Mouse (Mus musculus) kidney, embryonic 15.5 days (tissue): ENCODE measurements around the gene Csf2ra. TPM values are rescaled to one million over a fixed set of nuclear protein-coding genes. Genes with fewer than 3 reads are reported as not detected.
"Not testable (repeated sequence)": the region's sequence is repeated elsewhere in the genome, so short reads cannot be mapped to it uniquely, and the experiment has no call there.

Experiments
- ATAC-seq: fragments of 200-750 bp; cut with Nextera tagmentation; replicated peaks from 2 replicates; pipeline ENCODE4 v1.8.0; 2017; ENCODE audit warnings: moderate TSS enrichment; ENCODE audit not compliant: low FRiP score
- H3K27ac ChIP-seq: fragments of 300-500 bp; sonication (generic); 2 replicates; pipeline ENCODE4 v1.5.1; 2015; ENCODE audit warnings: mild to moderate bottlenecking, inconsistent platforms
- H3K27me3 ChIP-seq: fragments of 300-500 bp; sonication (generic); 2 replicates; pipeline ENCODE4 v1.6.1; 2015; ENCODE audit warnings: inconsistent platforms
- H3K36me3 ChIP-seq: fragments of 300-500 bp; sonication (generic); 2 replicates; pipeline ENCODE4 v1.6.1; 2015; ENCODE audit warnings: inconsistent platforms
- H3K4me1 ChIP-seq: fragments of 300-500 bp; sonication (generic); 2 replicates; pipeline ENCODE4 v1.6.1; 2015; ENCODE audit warnings: inconsistent platforms
- H3K4me2 ChIP-seq: fragments of 300-500 bp; sonication (generic); 2 replicates; pipeline ENCODE4 v1.6.1; 2015; ENCODE audit warnings: moderate library complexity, mild to moderate bottlenecking, inconsistent platforms
- H3K4me3 ChIP-seq: fragments of 300-500 bp; sonication (generic); replicated peaks from 2 replicates; pipeline ENCODE4 v1.5.1; 2015; ENCODE audit warnings: mild to moderate bottlenecking, inconsistent platforms
- H3K9ac ChIP-seq: fragments of 300-500 bp; sonication (generic); 2 replicates; pipeline ENCODE4 v1.6.1; 2015; ENCODE audit warnings: mild to moderate bottlenecking, inconsistent platforms
- H3K9me3 ChIP-seq: fragments of 300-500 bp; sonication (generic); replicated peaks from 2 replicates; pipeline ENCODE4 v1.6.1; 2016; ENCODE audit warnings: inconsistent platforms
- WGBS: fragments of 180-500 bp; shearing (Covaris S2); methylation state at CpG from one replicate; pipeline ENCODE4 v1.1.7; 2015; ENCODE audit warnings: mixed read lengths; 5-methylcytosine and 5-hydroxymethylcytosine counted together
- polyA plus RNA-seq: library from polyadenylated mRNA; unstranded; fragments of >200 nt; fragmentation: Nextera tagmentation; extraction: Ambion mirVana; gene quantifications from 2 replicates; pipeline ENCODE4 v1.2.1, GENCODE M21; 2015

Gene Csf2ra
- polyA plus RNA-seq, 1 experiment from 2014 or later = 46.5 TPM

DNA sequence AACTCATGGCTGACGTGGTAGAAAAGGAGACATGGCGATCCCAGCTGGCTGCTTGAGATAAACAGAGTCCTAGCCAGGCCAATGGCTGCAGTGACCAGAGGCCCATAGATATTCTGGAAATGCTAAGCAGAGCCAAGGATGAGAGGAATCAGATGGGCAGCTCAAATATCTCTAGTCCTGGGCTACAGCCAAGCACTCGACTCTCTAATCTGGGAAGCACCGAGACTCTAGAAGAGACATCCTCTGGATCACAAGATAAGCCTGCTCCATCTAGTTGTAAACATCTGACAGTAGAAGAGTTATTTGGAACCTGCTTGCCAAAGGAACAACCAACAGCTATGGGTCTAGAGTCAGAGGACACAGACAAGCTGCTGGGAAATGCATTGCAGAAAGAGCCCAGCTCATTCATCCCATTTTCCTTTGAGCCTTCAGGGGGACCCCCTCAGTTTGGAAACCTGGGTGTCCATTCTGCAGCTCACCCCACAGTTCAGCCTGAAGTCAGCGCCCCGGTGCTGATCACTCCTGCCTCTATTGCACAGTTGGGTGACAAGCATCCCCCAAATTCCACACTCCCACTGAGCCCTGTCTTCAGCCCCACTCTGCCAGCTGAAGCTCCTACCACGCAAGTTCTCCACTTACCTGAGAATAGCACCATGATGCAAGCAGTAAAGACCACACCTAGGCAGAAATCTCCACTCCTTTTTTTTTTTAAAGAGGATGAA, 28.1 kb upstream of the Csf2ra start:
- no peak overlapping the region for H3K27ac ChIP-seq
- no peaks in the 10 kb centered on the region for H3K27me3 ChIP-seq
- no peak overlapping the region for H3K4me2 ChIP-seq
- no peak overlapping the region for H3K9ac ChIP-seq
- H3K4me3 ChIP-seq = no peak overlapping the region
- 89% methylated on average over 7 of the region's 7 CpGs for WGBS
- ATAC-seq = no peak
- no peaks in the 10 kb centered on the region for H3K4me1 ChIP-seq
- H3K9me3 ChIP-seq = 0 out of 2 replicates have a peak, but pooled peaks cover 2% of the 10 kb centered on the region
- H3K36me3 ChIP-seq = no peaks in the 10 kb centered on the region

DNA sequence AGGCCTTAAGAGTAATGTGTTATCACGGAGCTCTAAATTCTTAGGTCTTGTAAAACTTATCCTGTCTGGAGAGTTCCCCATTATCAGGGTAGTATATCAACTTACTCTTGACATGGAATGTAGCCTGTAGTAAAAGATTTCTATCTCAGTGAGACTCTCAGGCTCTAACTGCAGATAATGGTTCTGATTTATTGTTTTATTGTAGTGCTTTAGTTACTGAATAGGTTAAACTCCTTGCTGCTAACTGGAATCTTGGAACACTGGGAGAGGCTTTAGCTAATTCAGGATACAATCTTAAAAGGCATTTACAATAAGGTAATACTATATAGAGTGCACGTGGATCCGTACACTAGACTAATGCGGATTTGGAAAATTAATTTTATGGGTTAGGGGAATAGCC, 19.1 kb upstream of the Csf2ra start:
- H3K27ac ChIP-seq, H3K9me3 ChIP-seq, H3K36me3 ChIP-seq, H3K4me1 ChIP-seq, H3K4me3 ChIP-seq, H3K4me2 ChIP-seq, H3K27me3 ChIP-seq, ATAC-seq, H3K9ac ChIP-seq: not testable (repeated sequence)
- 55% methylated on average over 4 of the region's 4 CpGs for WGBS

DNA sequence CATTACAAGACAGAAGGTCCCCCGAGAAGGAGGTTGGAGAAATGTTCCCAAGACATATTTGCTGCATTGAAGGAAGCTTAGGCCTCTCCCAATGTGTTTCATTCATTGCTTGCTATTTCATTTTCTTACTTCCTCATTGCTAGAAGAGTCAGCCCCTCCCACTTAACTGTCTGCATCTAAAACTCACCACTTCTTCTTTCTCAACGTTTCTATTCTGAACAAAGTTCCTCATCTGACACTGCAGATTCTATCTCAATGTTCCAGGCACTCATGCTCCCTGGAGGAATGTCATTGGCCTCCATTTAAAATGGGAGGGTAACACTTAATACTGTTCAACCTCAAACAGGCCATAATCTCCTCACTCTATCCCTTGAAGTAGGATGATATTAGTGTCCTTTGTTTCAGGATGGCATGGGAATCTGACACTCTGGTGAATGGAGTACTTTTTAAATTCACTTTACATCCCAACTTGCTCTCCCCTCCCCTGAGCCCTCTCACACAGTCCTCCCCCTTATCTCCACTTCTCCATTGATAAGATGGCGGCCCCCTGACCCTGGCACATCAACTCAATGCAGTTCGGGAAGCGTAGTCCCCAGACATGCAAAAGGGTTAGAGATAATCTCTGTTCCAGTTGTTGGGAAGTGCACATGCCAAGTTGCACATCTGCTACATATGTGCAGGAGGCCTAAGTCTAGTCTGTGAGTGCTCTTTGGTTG, 16.6 kb upstream of the Csf2ra start:
- H3K27ac ChIP-seq = no peak overlapping the region
- 74% methylated on average over 5 of the region's 5 CpGs for WGBS
- H3K9me3 ChIP-seq = no peaks in the 10 kb centered on the region
- no peak for ATAC-seq
- H3K9ac ChIP-seq = no peak overlapping the region
- no peak overlapping the region for H3K4me3 ChIP-seq
- H3K36me3 ChIP-seq = no peaks in the 10 kb centered on the region
- no peaks in the 10 kb centered on the region for H3K4me1 ChIP-seq
- no peak overlapping the region for H3K4me2 ChIP-seq
- H3K27me3 ChIP-seq = no peaks in the 10 kb centered on the region

DNA sequence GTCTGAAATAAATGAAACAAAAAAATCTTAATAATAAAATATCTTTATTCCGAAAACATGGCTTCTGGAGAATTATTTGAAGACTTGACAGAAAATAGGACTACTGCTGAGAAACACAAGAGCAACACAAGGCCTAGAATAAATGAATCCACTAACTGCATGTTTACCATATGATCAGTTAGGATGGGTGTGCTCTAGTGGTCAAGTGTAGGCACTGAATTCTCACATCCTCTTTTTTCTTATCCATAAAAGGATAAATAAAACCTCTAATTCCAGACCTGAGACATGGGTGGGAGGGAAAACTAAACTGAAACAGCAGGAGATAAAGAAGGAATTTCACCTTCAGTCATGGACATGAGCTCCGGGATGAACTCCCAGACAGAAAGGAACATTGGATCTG, 9.7 kb upstream of the Csf2ra start:
- H3K9ac ChIP-seq = no peak overlapping the region
- H3K4me2 ChIP-seq = no peak overlapping the region
- no peak for ATAC-seq
- H3K9me3 ChIP-seq = no peaks in the 10 kb centered on the region
- no peaks in the 10 kb centered on the region for H3K36me3 ChIP-seq
- H3K4me3 ChIP-seq = no peak overlapping the region
- H3K4me1 ChIP-seq = no peaks in the 10 kb centered on the region
- 80% methylated on average over 2 of the region's 2 CpGs for WGBS
- no peaks in the 10 kb centered on the region for H3K27me3 ChIP-seq
- H3K27ac ChIP-seq = no peak overlapping the region

DNA sequence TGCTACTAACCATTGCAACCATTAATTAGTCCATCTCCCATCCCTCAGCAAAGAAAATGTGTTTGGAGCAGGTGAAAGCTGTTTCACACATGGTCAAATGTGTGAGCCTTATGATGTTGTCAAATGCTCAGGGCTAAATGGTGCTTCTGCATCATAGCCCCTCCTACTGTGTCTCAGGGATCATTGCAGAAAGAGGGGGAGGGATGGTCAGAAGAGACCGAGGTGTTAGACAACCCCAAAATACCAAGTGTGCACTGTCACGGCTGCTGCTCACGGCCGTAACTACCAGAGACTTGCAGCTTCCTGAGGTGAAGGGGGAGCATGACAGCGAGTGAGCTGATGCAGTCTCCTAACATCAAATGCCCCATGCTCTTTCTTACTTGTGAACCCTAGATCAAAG, 6.3 kb upstream of the Csf2ra start:
- H3K27ac ChIP-seq = no peak overlapping the region
- ATAC-seq = peak; percentile 58; the same call in 1 of the 2 replicates
- WGBS = 23% methylated on average over 5 of the region's 5 CpGs
- no peak overlapping the region for H3K9ac ChIP-seq
- H3K27me3 ChIP-seq = no peaks in the 10 kb centered on the region
- H3K9me3 ChIP-seq = no peaks in the 10 kb centered on the region
- H3K36me3 ChIP-seq = no peaks in the 10 kb centered on the region
- H3K4me1 ChIP-seq = no peaks in the 10 kb centered on the region
- H3K4me3 ChIP-seq = no peak overlapping the region
- H3K4me2 ChIP-seq = no peak overlapping the region

DNA sequence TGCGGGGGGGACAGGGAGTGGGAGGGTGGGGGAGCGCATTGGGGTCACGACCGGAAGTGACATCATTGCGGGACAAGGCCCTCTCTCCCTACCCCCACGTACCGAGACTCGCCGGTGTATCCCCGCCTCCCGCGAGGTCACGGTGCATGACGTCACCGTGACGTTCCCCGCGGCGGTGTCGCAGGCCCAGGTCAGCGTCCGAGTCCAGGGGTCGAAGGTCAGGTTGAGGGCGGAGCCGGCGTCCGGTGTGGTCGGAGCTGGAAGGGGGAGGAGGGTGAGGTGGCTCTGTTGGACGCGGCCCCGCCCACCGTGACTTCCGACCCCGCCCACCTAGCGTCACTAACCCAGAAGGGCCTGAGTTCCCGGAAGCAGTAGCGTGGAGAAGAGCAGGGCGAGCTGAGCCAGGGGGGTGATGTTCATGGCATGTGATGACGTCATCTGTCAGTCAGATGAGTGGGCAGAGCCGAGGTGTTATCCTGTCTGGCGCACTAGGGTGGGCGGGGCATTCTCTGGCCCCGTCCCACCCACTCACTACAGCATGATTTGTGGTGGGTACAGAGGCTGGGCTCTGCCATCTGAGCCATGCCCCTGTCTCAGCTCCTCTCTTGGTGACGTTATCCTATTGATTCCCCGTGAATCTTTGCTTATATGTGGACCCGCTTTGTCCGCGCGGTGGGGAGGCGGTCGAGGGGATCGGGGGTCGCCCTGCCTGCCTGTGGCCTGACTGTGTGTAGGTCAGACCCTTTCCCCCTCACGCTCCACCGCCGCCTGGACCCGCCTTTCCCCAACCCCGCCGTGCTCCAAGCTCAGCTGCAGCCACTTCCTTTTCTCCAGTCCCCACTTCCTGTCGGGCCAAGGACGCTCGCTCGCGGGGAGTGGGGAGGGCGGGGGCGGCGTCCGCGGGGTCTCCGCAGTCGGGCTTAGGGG, 1.0 kb downstream of the Csf2ra start:
- no peaks in the 10 kb centered on the region for H3K36me3 ChIP-seq
- H3K4me1 ChIP-seq = peaks cover 18% of the 10 kb centered on the region
- H3K9me3 ChIP-seq = peaks cover 6% of the 10 kb centered on the region; the same call in 1 of the 2 replicates
- ATAC-seq = peak; percentile 89
- peak overlapping the region; percentile 66 for H3K4me3 ChIP-seq
- peak overlapping the region; percentile 78 for H3K4me2 ChIP-seq
- H3K27me3 ChIP-seq = no peaks in the 10 kb centered on the region
- peak overlapping the region; percentile 31 for H3K9ac ChIP-seq
- WGBS = 1% methylated on average over 71 of the region's 71 CpGs
- H3K27ac ChIP-seq = peak overlapping the region; percentile 97

DNA sequence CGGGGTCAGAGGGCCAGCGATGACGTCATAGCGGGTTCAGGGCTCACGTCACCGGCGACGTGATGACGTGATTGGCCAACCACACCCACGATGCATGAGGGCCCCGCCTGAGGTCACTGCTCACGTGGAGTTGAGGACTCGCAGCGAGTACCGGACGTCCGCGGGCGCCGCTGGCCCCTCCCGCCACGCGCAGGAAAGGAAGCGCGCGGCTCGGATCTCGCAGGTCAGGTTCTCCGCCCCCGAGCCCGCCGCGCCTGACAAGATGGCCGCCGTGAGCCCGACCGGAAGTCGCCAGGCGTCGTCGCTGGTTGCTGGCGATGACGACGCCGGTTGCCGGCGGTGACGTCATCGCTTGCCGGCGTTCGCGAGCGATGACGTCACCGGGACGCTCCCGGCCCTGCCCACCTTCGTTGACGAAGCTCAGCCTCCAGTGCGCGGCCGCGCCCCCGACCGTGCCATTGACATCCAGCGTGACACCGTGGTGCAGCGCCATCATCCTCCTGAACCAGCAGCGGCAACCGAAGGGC, 1.8 kb downstream of the Csf2ra start:
- Histone ChIP-seq H3K4me2 (peak overlapping the region; percentile 78), H3K36me3 (no peaks in the 10 kb centered on the region), H3K9ac (peak overlapping the region; percentile 12; the same call in 1 of the 2 replicates), H3K27ac (peak overlapping the region; percentile 97), H3K4me3 (peak overlapping the region; percentile 66), H3K4me1 (peaks cover 18% of the 10 kb centered on the region), H3K9me3 (peaks cover 6% of the 10 kb centered on the region; the same call in 1 of the 2 replicates), H3K27me3 (no peaks in the 10 kb centered on the region)
- ATAC-seq = peak; percentile 37
- 1% methylated on average over 71 of the region's 71 CpGs for WGBS

DNA sequence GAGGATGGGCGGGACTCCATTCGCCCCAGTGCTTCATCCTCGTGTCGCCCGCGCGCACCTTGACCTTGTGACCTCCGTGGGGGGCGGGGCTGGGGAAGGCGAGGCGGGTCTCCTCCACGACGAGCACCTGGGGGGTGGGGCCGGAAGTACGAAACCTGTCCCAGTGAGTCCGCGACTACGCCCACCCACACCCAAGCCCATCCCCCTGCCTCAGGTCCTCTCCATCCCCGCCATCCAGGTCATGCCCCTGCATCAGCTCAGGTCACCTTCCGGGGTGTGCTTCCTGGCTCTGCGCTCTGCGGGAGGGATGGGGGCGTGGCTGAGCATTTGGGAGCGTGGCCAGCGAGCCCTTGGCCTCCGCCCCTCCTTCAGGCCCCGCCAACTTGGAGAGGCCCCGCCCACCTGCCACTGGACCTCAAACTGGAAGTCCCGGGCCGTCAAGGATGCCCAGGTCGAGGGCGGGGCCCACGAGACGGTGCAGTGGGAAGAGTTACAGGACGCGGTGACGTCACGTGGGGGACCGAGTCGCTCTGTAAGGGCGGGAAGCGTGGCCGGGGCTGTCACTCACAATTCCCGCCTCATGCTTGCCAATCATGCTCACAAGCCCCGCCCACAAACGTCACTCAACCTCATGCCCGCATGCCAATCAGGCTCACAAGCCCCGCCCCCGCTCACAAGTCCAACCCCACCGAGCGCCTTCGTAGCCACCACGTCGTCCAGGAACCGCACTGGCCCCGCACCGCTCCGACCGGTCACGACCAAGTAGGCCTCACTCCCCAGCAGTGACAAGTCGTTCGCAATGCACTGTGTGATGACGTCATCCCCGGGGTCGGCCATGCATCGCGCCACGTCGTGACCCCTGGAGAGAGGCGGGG, 2.5 kb downstream of the Csf2ra start:
- Histone ChIP-seq H3K9ac (peak overlapping the region; percentile 12; the same call in 1 of the 2 replicates), H3K4me3 (peak overlapping the region; percentile 66), H3K9me3 (peaks cover 6% of the 10 kb centered on the region; the same call in 1 of the 2 replicates), H3K27ac (peak overlapping the region; percentile 97), H3K27me3 (no peaks in the 10 kb centered on the region), H3K4me2 (peak overlapping the region; percentile 78), H3K36me3 (no peaks in the 10 kb centered on the region), H3K4me1 (peaks cover 18% of the 10 kb centered on the region)
- 6% methylated on average over 70 of the region's 70 CpGs for WGBS
- ATAC-seq = peak; percentile 66

DNA sequence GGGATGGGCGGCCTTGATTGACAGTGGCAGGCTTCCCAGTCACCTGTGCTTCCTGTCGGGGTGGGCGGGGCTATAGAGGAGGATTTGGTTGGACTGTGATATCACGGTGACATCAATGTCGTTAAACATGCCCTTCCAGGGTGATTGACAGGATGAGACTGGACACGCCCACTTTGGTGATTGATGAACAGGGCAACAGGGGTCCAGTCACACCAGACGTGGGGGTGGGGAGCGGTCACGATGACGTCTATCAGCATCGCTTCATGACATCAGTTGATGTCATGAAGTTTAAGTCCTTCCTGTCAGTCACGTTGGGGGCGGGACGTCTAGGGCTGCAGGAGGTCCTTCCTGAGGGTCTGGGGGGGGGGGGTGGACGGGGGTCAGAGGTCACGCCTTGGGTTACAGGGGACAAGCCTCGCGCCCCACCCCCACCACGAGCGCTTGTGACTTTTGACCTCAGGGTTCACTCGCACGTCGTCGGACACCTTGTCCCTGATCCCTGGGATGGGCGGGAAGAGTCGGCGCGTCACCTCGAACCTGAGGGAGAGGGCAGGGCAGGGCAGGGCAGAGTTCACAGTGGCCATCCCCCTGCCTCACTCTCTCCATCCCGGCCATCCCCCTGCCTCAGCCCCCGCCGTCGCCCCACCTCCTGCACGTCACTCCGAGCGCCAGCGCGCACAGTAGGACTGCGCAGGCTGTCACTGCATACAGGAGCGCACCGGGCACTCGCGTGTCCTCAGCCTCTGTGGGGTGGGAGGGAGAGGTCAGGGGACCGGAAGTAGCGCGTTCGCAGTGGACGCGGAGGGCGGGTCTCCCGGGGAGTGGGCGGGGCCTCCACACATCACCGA, 3.3 kb downstream of the Csf2ra start:
- Histone ChIP-seq H3K9ac (no peak overlapping the region), H3K4me3 (peak overlapping the region; percentile 66), H3K27me3 (no peaks in the 10 kb centered on the region), H3K36me3 (no peaks in the 10 kb centered on the region), H3K4me2 (peak overlapping the region; percentile 78), H3K9me3 (peaks cover 6% of the 10 kb centered on the region; the same call in 1 of the 2 replicates), H3K4me1 (peaks cover 18% of the 10 kb centered on the region), H3K27ac (peak overlapping the region; percentile 97)
- WGBS = 35% methylated on average over 53 of the region's 53 CpGs
- ATAC-seq = peak; percentile 28

DNA sequence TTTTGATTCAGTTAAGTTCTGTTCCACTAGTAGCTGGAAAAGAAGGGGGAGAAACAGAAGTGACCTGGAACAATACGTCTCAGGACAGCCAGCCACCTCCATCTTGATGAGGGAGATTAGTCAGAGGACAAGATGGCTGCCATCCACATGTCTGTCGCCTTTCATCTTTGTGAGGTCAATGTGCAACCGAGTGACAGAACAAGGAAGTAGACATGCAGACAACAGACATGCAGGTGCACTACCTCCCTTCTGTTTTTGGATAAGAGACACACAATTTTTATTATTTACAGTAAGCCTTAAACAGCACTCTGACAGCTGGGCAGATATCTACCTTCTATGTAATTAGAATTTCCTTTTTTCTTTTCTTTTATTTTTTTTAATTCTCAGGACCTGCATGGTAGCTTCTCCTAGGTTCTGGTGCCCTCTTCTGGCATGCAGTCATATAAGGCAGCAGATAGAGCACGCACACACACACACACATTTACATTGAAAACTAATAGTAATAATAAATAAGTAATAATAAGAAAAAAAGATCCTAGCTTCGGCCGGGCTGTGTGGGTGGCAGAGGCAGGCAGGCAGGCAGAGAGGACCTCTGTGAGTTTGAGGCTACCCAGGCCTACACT, 4.4 kb downstream of the Csf2ra start:
- Histone ChIP-seq H3K9ac (no peak overlapping the region), H3K4me2 (no peak overlapping the region), H3K9me3 (peaks cover 6% of the 10 kb centered on the region; the same call in 1 of the 2 replicates), H3K27ac (no peak overlapping the region), H3K36me3 (no peaks in the 10 kb centered on the region), H3K4me1 (peaks cover 18% of the 10 kb centered on the region), H3K4me3 (no peak overlapping the region), H3K27me3 (no peaks in the 10 kb centered on the region)
- no peak for ATAC-seq
- 91% methylated on average over 6 of the region's 6 CpGs for WGBS
